Mouse (Mus musculus): ENCODE measurements around the gene Slc35g3. TPM values are rescaled to one million over a fixed set of nuclear protein-coding genes. Genes with fewer than 3 reads are reported as not detected.
"Not testable (repeated sequence)": the region's sequence is repeated elsewhere in the genome, so short reads cannot be mapped to it uniquely, and the experiment has no call there.

The Slc35g3 gene
- polyA plus RNA-seq, 1 experiment: 236 TPM

DNA sequence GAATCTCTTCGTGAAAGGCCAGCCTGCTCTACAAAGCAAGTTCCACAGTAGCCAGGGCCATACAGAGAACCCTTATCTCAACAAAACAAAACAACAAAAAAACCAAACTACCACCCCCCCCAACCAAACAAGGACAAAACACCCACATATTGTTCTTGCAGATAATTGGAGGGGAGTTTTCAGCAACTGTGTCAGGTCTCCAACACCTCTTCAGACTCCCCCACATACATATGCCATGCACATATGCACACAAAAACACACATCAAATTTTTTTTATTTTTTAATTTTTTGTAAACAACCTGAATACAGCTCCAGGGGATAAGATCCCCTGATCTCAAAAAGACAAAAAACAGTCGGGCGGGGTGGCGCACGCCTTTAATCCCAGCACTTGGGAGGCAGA, 7.5 kb downstream of the Slc35g3 start:
- peaks cover 4% of the 10 kb centered on the region for H3K4me1 ChIP-seq (ENCODE audit: control insufficient read depth, insufficient read depth, low read length)
- no peak overlapping the region for H3K27ac ChIP-seq (ENCODE audit: control insufficient read depth, insufficient read depth, low read depth, low read length)
- no peak overlapping the region for H3K4me3 ChIP-seq (ENCODE audit: control insufficient read depth, low read depth, low read length)
- TF ChIP-seq POLR2A (IDR thresholded peaks at IDR 0.05; ENCODE audit: control insufficient read depth, low read depth, low read length): no peak
- no peak for TF ChIP-seq CTCF (IDR thresholded peaks at IDR 0.05; ENCODE audit: control insufficient read depth, insufficient read depth, insufficient replicate concordance, low read depth, low read length)
- H3K36me3 ChIP-seq (ENCODE audit: control insufficient read depth, insufficient read depth, low read length): peaks cover 4% of the 10 kb centered on the region
- H3K27me3 ChIP-seq (ENCODE audit: control insufficient read depth, insufficient read depth, low read length): no peaks in the 10 kb centered on the region

DNA sequence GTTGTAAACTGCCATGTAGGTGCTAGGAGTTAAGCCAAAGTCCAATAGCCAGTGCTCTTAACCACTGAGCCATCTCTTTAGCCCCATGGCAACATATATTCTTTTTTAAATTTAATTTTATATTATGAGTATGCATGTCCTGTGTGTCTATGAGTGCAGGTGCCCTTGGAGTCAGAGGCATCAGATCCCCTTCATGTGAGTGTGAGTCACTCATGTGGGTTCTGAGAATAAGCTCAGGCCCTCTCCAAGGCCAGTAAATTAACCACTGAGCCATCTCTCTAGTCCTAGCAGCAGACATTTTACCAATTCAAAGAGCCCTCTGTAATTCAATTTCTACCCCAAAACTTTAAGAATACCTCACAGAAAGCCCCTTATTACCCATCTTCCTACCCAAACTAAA, 9.1 kb downstream of the Slc35g3 start:
- Histone ChIP-seq H3K27ac (ENCODE audit: control insufficient read depth, insufficient read depth, low read depth, low read length) (no peak overlapping the region), H3K36me3 (ENCODE audit: control insufficient read depth, insufficient read depth, low read length) (peaks cover 5% of the 10 kb centered on the region)
- TF ChIP-seq CTCF (IDR thresholded peaks at IDR 0.05; ENCODE audit: control insufficient read depth, insufficient read depth, insufficient replicate concordance, low read depth, low read length) (no peak), POLR2A (IDR thresholded peaks at IDR 0.05; ENCODE audit: control insufficient read depth, low read depth, low read length) (no peak)

DNA sequence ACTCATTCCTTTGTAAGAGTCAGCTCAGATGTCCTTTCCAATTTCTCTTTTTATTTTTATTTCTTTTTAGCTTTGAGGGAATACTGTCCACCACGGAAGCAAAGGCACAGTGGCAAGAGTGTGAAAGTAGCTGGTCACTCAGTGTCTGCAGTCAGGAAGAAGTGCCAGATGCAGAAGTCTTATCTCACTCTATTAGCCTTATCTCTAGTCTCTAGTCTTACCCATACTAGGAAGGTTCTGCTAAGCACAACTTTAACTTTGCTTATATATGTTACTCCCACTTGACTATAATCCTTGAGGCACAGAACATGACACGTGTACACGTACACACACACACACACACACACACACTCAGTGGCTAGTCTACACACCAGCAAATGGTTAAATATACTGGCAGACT, 10.1 kb downstream of the Slc35g3 start:
- TF ChIP-seq POLR2A (IDR thresholded peaks at IDR 0.05; ENCODE audit: control insufficient read depth, low read depth, low read length): no peak
- no peak for TF ChIP-seq CTCF (IDR thresholded peaks at IDR 0.05; ENCODE audit: control insufficient read depth, insufficient read depth, insufficient replicate concordance, low read depth, low read length)
- Histone ChIP-seq H3K4me1 (ENCODE audit: control insufficient read depth, insufficient read depth, low read length) (0 out of 2 replicates have a peak, but pooled peaks cover 2% of the 10 kb centered on the region), H3K36me3 (ENCODE audit: control insufficient read depth, insufficient read depth, low read length) (peaks cover 9% of the 10 kb centered on the region), H3K27me3 (ENCODE audit: control insufficient read depth, insufficient read depth, low read length) (no peaks in the 10 kb centered on the region), H3K27ac (ENCODE audit: control insufficient read depth, insufficient read depth, low read depth, low read length) (no peak overlapping the region), H3K4me3 (ENCODE audit: control insufficient read depth, low read depth, low read length) (no peak overlapping the region)

More for the DNA sequence above, 9.1 kb downstream of the Slc35g3 start:
- H3K4me1 ChIP-seq (ENCODE audit: control insufficient read depth, insufficient read depth, low read length): 0 out of 2 replicates have a peak, but pooled peaks cover 2% of the 10 kb centered on the region
- H3K27me3 ChIP-seq (ENCODE audit: control insufficient read depth, insufficient read depth, low read length): no peaks in the 10 kb centered on the region
- H3K4me3 ChIP-seq (ENCODE audit: control insufficient read depth, low read depth, low read length): no peak overlapping the region

DNA sequence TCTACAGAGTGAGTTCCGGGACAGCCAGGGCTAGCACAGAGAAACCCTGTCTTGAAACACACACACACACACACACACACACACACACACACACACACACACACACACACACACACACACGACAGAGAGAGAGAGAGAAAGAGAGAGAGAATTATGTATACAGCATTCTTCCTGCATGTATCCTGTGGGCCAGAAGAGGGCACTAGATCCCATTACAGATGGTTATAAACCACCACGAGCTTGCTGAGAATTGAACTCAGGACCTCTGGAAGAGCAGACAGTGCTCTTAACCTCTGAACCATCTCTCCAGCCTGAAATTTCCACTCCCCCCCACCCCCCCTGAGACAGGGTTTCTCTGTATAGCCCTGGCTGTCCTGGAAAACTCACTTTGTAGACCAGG, 30.4 kb downstream of the Slc35g3 start:
- not testable (repeated sequence) for H3K4me3 ChIP-seq (ENCODE audit: control insufficient read depth, low read depth, low read length); H3K36me3 ChIP-seq (ENCODE audit: control insufficient read depth, insufficient read depth, low read length); H3K4me1 ChIP-seq (ENCODE audit: control insufficient read depth, insufficient read depth, low read length); H3K27ac ChIP-seq (ENCODE audit: control insufficient read depth, insufficient read depth, low read depth, low read length); H3K27me3 ChIP-seq (ENCODE audit: control insufficient read depth, insufficient read depth, low read length)

DNA sequence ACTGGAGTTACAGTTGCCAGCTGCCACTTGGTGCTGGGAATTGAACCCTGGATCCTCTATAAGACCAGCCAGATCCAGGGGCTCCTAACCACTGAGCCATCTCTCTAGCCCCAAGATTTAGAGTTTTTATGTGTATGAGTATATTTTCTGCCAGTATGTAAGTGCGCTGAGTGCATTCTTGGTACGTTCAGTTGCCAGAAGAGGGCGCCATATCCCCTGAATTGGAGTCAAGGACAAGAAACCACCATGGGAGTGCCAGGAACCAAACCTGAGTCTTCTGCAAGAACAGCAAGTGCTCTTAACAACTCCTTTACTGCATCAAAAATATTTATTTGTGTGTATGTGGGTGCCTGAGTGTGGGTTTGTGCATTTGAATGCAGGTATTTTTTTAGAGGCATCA, 32.7 kb downstream of the Slc35g3 start:
- TF ChIP-seq CTCF (IDR thresholded peaks at IDR 0.05; ENCODE audit: control insufficient read depth, insufficient read depth, insufficient replicate concordance, low read depth, low read length): peak; percentile 38; the same call in 1 of the 2 replicates
- no peak for TF ChIP-seq POLR2A (IDR thresholded peaks at IDR 0.05; ENCODE audit: control insufficient read depth, low read depth, low read length)
- Histone ChIP-seq H3K27ac (ENCODE audit: control insufficient read depth, insufficient read depth, low read depth, low read length) (no peak overlapping the region), H3K4me1 (ENCODE audit: control insufficient read depth, insufficient read depth, low read length) (0 out of 2 replicates have a peak, but pooled peaks cover 2% of the 10 kb centered on the region), H3K36me3 (ENCODE audit: control insufficient read depth, insufficient read depth, low read length) (no peaks in the 10 kb centered on the region), H3K27me3 (ENCODE audit: control insufficient read depth, insufficient read depth, low read length) (no peaks in the 10 kb centered on the region), H3K4me3 (ENCODE audit: control insufficient read depth, low read depth, low read length) (no peak overlapping the region)

DNA sequence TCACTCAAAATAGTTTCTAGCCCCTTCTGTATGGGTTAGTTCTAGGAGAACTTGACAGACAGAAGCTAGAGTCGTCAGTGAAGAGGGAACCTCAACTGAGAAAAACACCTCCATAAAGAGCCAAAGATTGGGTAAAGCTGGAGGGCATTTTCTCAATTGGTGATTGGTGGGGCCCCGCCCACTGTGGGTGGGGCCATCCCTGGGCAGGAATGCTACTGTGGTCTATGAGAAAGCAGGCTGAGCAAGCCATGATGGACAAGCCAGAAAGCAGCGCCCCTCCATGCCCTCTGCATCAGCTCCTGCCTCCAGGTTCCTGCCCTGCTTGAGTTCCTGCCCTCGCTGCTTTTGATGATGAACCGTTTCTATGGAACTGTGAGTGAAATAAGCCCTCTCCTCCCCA, 35.8 kb downstream of the Slc35g3 start:
- no peaks in the 10 kb centered on the region for H3K27me3 ChIP-seq (ENCODE audit: control insufficient read depth, insufficient read depth, low read length)
- 0 out of 2 replicates have a peak, but pooled peaks cover 2% of the 10 kb centered on the region for H3K4me1 ChIP-seq (ENCODE audit: control insufficient read depth, insufficient read depth, low read length)
- no peak overlapping the region for H3K4me3 ChIP-seq (ENCODE audit: control insufficient read depth, low read depth, low read length)
- TF ChIP-seq CTCF (IDR thresholded peaks at IDR 0.05; ENCODE audit: control insufficient read depth, insufficient read depth, insufficient replicate concordance, low read depth, low read length) (no peak), POLR2A (IDR thresholded peaks at IDR 0.05; ENCODE audit: control insufficient read depth, low read depth, low read length) (no peak)
- H3K36me3 ChIP-seq (ENCODE audit: control insufficient read depth, insufficient read depth, low read length): no peaks in the 10 kb centered on the region
- H3K27ac ChIP-seq (ENCODE audit: control insufficient read depth, insufficient read depth, low read depth, low read length): no peak overlapping the region

DNA sequence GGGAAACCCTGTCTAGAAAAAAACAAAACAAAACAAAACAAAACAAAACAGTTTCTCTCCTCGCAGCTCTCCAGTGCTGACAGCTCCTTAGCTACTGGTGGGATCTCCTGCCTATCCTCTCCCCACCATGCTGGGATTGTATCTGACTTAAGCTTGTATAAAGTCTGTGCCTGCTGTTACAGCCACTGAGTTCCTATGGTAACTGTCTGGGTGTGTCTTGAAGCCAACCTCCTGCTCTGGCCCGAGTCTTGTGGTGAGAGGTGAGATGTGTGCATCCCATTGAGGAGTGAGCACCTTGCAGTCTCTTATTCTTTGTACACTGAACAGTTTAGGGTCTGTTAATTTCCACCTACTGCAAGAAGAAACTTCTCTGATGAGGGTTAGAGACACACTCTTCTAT, 38.7 kb downstream of the Slc35g3 start:
- Histone ChIP-seq H3K27ac (ENCODE audit: control insufficient read depth, insufficient read depth, low read depth, low read length) (no peak overlapping the region), H3K36me3 (ENCODE audit: control insufficient read depth, insufficient read depth, low read length) (no peaks in the 10 kb centered on the region)
- no peak for TF ChIP-seq POLR2A (IDR thresholded peaks at IDR 0.05; ENCODE audit: control insufficient read depth, low read depth, low read length)
- TF ChIP-seq CTCF (IDR thresholded peaks at IDR 0.05; ENCODE audit: control insufficient read depth, insufficient read depth, insufficient replicate concordance, low read depth, low read length): no peak

GRCm38 (mm10) chr11:69720852-69721251, 40.9 kb downstream of the Slc35g3 start:
- H3K27me3 ChIP-seq (ENCODE audit: control insufficient read depth, insufficient read depth, low read length): no peaks in the 10 kb centered on the region
- H3K4me3 ChIP-seq (ENCODE audit: control insufficient read depth, low read depth, low read length): no peak overlapping the region
- H3K4me1 ChIP-seq (ENCODE audit: control insufficient read depth, insufficient read depth, low read length): no peaks in the 10 kb centered on the region; the same call in none of the 2 replicates
- no peak overlapping the region for H3K27ac ChIP-seq (ENCODE audit: control insufficient read depth, insufficient read depth, low read depth, low read length)
- no peaks in the 10 kb centered on the region for H3K36me3 ChIP-seq (ENCODE audit: control insufficient read depth, insufficient read depth, low read length)
- TF ChIP-seq POLR2A (IDR thresholded peaks at IDR 0.05; ENCODE audit: control insufficient read depth, low read depth, low read length) (no peak), CTCF (IDR thresholded peaks at IDR 0.05; ENCODE audit: control insufficient read depth, insufficient read depth, insufficient replicate concordance, low read depth, low read length) (no peak)

More for the DNA sequence above, 38.7 kb downstream of the Slc35g3 start:
- Histone ChIP-seq H3K4me1 (ENCODE audit: control insufficient read depth, insufficient read depth, low read length) (peaks cover 2% of the 10 kb centered on the region; the same call in 1 of the 2 replicates), H3K27me3 (ENCODE audit: control insufficient read depth, insufficient read depth, low read length) (no peaks in the 10 kb centered on the region), H3K4me3 (ENCODE audit: control insufficient read depth, low read depth, low read length) (no peak overlapping the region)

Data from testis, adult 2 months (tissue).